Mouse (Mus musculus) MEL (cell line): ENCODE measurements at regions not wholly inside any gene's neighbourhood (a gene's known extent, or its start where the extent isn't known, plus 50 kb on each side); places are given as distances from the start of the nearest gene placed in this dataset.

Experiments used
- CTCF ChIP-seq, 3 experiments: IDR thresholded peaks in 2 of 3; conservative IDR thresholded peaks in 1 of 3; 2 replicates each; pipeline ENCODE4 v1.5.1; 2011 to 2012; ENCODE audit warnings: low read length in 3 of 3, low read depth in 2 of 3, mild to moderate bottlenecking in 2 of 3, improper control_type of control experiment in 1 of 3, inconsistent platforms in 1 of 3, mixed read lengths in 1 of 3, moderate library complexity in 1 of 3; ENCODE audit not compliant: control insufficient read depth in 1 of 3, insufficient read depth in 1 of 3, poor library complexity in 1 of 3, severe bottlenecking in 1 of 3
- E2F4 ChIP-seq: IDR thresholded peaks from 2 replicates; pipeline ENCODE4 v1.6.1; 2011; ENCODE audit warnings: low read depth, low read length, improper control_type of control experiment, borderline replicate concordance
- EP300 ChIP-seq, 2 experiments: IDR thresholded peaks; 2 replicates each; pipeline ENCODE4 v1.6.1; 2011; ENCODE audit warnings: improper control_type of control experiment in 2 of 2, low read length in 2 of 2, low read depth in 1 of 2, mild to moderate bottlenecking in 1 of 2
- GABPA ChIP-seq: IDR thresholded peaks from 2 replicates; pipeline ENCODE4 v1.6.1; 2012; ENCODE audit warnings: low read depth, mild to moderate bottlenecking, inconsistent platforms, low read length, improper control_type of control experiment, moderate library complexity
- GATA1 ChIP-seq: IDR thresholded peaks from 2 replicates; pipeline ENCODE4 v1.6.1; 2011; ENCODE audit warnings: low read depth, low read length, improper control_type of control experiment
- MXI1 ChIP-seq: IDR thresholded peaks from 2 replicates; pipeline ENCODE4 v1.6.1; 2011; ENCODE audit warnings: mild to moderate bottlenecking, low read depth, low read length, improper control_type of control experiment
- NELFE ChIP-seq: IDR thresholded peaks from 2 replicates; pipeline ENCODE4 v1.6.1; 2011; ENCODE audit warnings: low read depth, low read length, improper control_type of control experiment
- NRF1 ChIP-seq: IDR thresholded peaks from 2 replicates; pipeline ENCODE4 v1.6.1; 2014; ENCODE audit warnings: low read depth, mild to moderate bottlenecking, inconsistent platforms, low read length, improper control_type of control experiment, moderate library complexity; ENCODE audit not compliant: poor library complexity, insufficient read depth, severe bottlenecking
- POLR2A ChIP-seq, 2 experiments: IDR thresholded peaks; 2 replicates each; pipeline ENCODE4 v1.6.1; 2011 to 2012; ENCODE audit warnings: low read length in 2 of 2, mild to moderate bottlenecking in 2 of 2, control low read depth in 1 of 2, improper control_type of control experiment in 1 of 2, low read depth in 1 of 2, moderate library complexity in 1 of 2; ENCODE audit not compliant: control insufficient read depth in 1 of 2, insufficient read depth in 1 of 2, poor library complexity in 1 of 2
- POLR2AphosphoS2 ChIP-seq: IDR thresholded peaks from 2 replicates; pipeline ENCODE4 v1.6.1; 2011; ENCODE audit warnings: low read length, improper control_type of control experiment
- POLR2AphosphoS5 ChIP-seq: IDR thresholded peaks from 2 replicates; pipeline ENCODE4 v1.6.1; 2012; ENCODE audit warnings: low read depth, borderline replicate concordance, mild to moderate bottlenecking, inconsistent platforms, low read length, moderate library complexity, mixed read lengths
- SIN3A ChIP-seq: IDR thresholded peaks from 2 replicates; pipeline ENCODE4 v1.6.1; 2012; ENCODE audit warnings: low read length, improper control_type of control experiment, inconsistent platforms

- TF ChIP-seq POLR2AphosphoS2 (no peak), NELFE (no peak), CTCF (IDR thresholded peaks at IDR 0.05 in 2 of 3, conservative IDR thresholded peaks at IDR 0.05 in 1 of 3; ENCODE audit: control insufficient read depth in 1 of 3, insufficient read depth in 1 of 3, low read depth in 2 of 3, low read length in 3 of 3, poor library complexity in 1 of 3, severe bottlenecking in 1 of 3) (no peak), SIN3A (no peak), POLR2AphosphoS5 (no peak), POLR2A (IDR thresholded peaks at IDR 0.05; ENCODE audit: control insufficient read depth in 1 of 2, insufficient read depth in 1 of 2, low read depth in 1 of 2, low read length in 2 of 2, poor library complexity in 1 of 2) (no peak), E2F4 (no peak), GABPA (no peak), NRF1 (no peak), MXI1 (no peak), GATA1 (no peak), EP300 (IDR thresholded peaks at IDR 0.05; ENCODE audit: low read depth in 1 of 2, low read length in 2 of 2) (no peak)
These were observed 92.9 kb upstream of the Fam78b start for GRCm38 (mm10) chr1:166908231-166908805.
